Mouse (Mus musculus) heart, adult 2 months (tissue): ENCODE data around the gene Lcmt1. TPM values are rescaled to one million over a fixed set of nuclear protein-coding genes. Genes with fewer than 3 reads are reported as not detected.

Experiments used
- DNase-seq, 2 experiments: peaks; one replicate each; pipeline ENCODE4 v3.0.0; 2021
- H3K27ac ChIP-seq: fragments of 200-600 bp; 2 replicates; pipeline ENCODE4 v1.8.1; 2022
- H3K27me3 ChIP-seq: fragments of 200-500 bp; 2 replicates; pipeline ENCODE4 v1.6.1; 2012; ENCODE audit warnings: mild to moderate bottlenecking, low read length, inconsistent platforms, mixed read lengths; ENCODE audit not compliant: control insufficient read depth, insufficient read depth
- H3K36me3 ChIP-seq: fragments of 200-500 bp; 2 replicates; pipeline ENCODE4 v1.6.1; 2012; ENCODE audit warnings: low read length, inconsistent platforms; ENCODE audit not compliant: control insufficient read depth, insufficient read depth
- H3K4me1 ChIP-seq: fragments of 200-500 bp; 2 replicates; pipeline ENCODE4 v1.6.1; 2011; ENCODE audit warnings: low read length; ENCODE audit not compliant: control insufficient read depth, insufficient read depth
- H3K4me3 ChIP-seq: fragments of 200-600 bp; 2 replicates; pipeline ENCODE4 v1.8.1; 2022
- H3K79me2 ChIP-seq: fragments of 200-500 bp; replicated peaks from 2 replicates; pipeline ENCODE4 v1.6.1; 2012; ENCODE audit warnings: mild to moderate bottlenecking, inconsistent platforms, low read length, moderate library complexity, mixed read lengths; ENCODE audit not compliant: control insufficient read depth, insufficient read depth
- H3K9ac ChIP-seq: fragments of 200-500 bp; 2 replicates; pipeline ENCODE4 v1.6.1; 2012; ENCODE audit warnings: low read depth, mild to moderate bottlenecking, control low read depth, inconsistent platforms, low read length, mixed read lengths
- CTCF ChIP-seq: fragments of 200-600 bp; IDR thresholded peaks from 2 replicates; pipeline ENCODE4 v1.8.1; 2022; ENCODE audit warnings: antibody characterized with exemption, mild to moderate bottlenecking, moderate library complexity
- EP300 ChIP-seq: fragments of 200-500 bp; IDR thresholded peaks from 2 replicates; pipeline ENCODE4 v1.6.1; 2011; ENCODE audit warnings: low read depth, low read length, control low read depth; ENCODE audit not compliant: insufficient read depth
- POLR2A ChIP-seq: fragments of 200-500 bp; IDR thresholded peaks from 2 replicates; pipeline ENCODE4 v1.6.1; 2011; ENCODE audit warnings: mild to moderate bottlenecking, low read depth, low read length, control low read depth; ENCODE audit not compliant: insufficient read depth
- WGBS: fragments of 180-500 bp; shearing (Covaris S2); methylation state at CpG from one replicate; pipeline ENCODE4 v1.1.7; 2018; 5-methylcytosine and 5-hydroxymethylcytosine counted together
- intact Hi-C: fragments of 180-260 bp; cut with DNase I; formaldehyde crosslinking; loops from one replicate; pipeline ENCODE4 v1.15.1; 2025
- polyA plus RNA-seq: library from polyadenylated mRNA; depleted of rRNA; stranded (reverse); fragments of >200 nt; gene quantifications from 2 replicates; pipeline ENCODE4 v1.2.3, GENCODE M21; 2012
- total RNA-seq, 2 experiments: library from RNA; stranded (reverse); gene quantifications; 2 replicates each; pipeline ENCODE4 v1.2.3; 2021

Lcmt1 gene
- total and polyA plus RNA-seq, 3 experiments: 18.5 to 22.0 (median 21.7) TPM

DNA sequence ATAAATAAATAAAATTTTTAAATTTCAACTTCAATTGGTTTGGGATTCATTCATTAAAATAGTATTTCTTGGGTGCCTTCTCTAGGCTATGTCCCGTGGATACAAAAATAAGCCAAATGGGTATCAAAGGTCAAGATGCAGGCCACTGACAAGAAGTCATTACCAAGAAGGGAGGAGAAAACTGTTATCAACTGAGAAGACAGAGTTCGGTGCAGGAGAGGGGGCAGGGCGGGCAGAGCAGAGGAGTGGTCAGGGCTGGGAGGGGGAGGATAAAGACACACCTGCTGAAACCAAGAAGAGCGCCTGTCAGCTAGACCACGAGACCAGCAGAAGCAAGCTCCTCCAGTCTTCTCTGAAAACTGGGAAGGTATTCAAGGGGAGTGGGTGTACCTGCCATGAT is 15.7 kb upstream of the Lcmt1 start:
- WGBS: 77% methylated on average over 5 of the region's 5 CpGs
- intact Hi-C loops: no loop called here
- Histone ChIP-seq H3K27ac (no peak overlapping the region), H3K4me1 (peaks cover 14% of the 10 kb centered on the region), H3K9ac (no peak overlapping the region), H3K79me2 (peaks cover 16% of the 10 kb centered on the region), H3K4me3 (no peak overlapping the region), H3K36me3 (peaks cover 3% of the 10 kb centered on the region), H3K27me3 (no peaks in the 10 kb centered on the region)
- no peak for TF ChIP-seq EP300
- no peak for TF ChIP-seq CTCF
- no peak for TF ChIP-seq POLR2A
- DNase-seq: no peak

DNA sequence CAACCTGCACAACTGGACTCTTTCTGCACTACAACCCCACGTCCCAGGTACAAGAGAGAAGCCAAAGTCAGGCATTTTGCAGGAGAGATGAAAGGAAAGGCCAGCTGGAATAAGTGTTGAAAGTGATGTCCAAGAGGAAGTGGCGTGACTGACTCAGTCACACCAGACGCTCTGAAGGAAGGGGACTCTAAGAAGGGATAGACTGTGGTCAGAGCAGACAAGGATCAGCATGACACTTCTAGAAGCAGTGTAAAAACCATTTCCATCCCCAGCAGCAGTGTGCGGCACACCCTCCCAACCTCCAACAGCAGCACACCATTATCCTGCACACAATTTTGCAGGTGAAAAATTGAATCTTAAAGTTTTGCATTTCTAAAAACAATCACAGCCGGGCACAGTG is 15.2 kb upstream of the Lcmt1 start:
- no peak overlapping the region for H3K27ac ChIP-seq
- H3K4me3 ChIP-seq: no peak overlapping the region
- H3K36me3 ChIP-seq: peaks cover 3% of the 10 kb centered on the region
- no peak for TF ChIP-seq EP300
- no peak for TF ChIP-seq POLR2A
- TF ChIP-seq CTCF: no peak
- no peak overlapping the region for H3K9ac ChIP-seq
- H3K79me2 ChIP-seq: peaks cover 16% of the 10 kb centered on the region
- 58% methylated on average over 5 of the region's 5 CpGs for WGBS
- no peaks in the 10 kb centered on the region for H3K27me3 ChIP-seq
- no peak for DNase-seq
- peaks cover 11% of the 10 kb centered on the region for H3K4me1 ChIP-seq
- intact Hi-C loops: no loop called here

DNA sequence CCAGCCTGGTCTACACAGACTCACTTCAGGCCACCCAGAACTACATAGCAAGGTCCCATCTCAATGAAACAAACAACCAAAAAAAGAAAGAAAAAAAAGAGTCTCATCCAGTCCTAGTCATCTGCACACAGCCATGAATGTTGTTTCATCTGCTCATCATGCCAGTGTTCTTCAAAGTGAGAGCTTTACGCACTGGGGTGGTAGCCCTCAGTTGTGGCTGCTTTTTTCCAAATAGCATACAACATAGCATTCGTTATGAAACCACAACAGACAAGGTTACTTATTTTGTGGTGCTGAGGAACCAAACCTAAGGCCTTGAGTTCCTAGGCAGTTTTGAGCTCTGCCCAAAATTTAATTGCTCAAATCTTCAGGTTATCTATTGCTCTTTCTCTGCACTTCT is 14.7 kb upstream of the Lcmt1 start:
- Histone ChIP-seq H3K4me1 (peaks cover 11% of the 10 kb centered on the region), H3K36me3 (peaks cover 3% of the 10 kb centered on the region), H3K27ac (no peak overlapping the region), H3K4me3 (no peak overlapping the region), H3K9ac (no peak overlapping the region), H3K79me2 (peaks cover 16% of the 10 kb centered on the region), H3K27me3 (no peaks in the 10 kb centered on the region)
- no peak for TF ChIP-seq CTCF
- TF ChIP-seq EP300: no peak
- no peak for TF ChIP-seq POLR2A
- intact Hi-C loops: no loop called here
- WGBS: 85% methylated on average over 2 of the region's 2 CpGs
- no peak for DNase-seq

DNA sequence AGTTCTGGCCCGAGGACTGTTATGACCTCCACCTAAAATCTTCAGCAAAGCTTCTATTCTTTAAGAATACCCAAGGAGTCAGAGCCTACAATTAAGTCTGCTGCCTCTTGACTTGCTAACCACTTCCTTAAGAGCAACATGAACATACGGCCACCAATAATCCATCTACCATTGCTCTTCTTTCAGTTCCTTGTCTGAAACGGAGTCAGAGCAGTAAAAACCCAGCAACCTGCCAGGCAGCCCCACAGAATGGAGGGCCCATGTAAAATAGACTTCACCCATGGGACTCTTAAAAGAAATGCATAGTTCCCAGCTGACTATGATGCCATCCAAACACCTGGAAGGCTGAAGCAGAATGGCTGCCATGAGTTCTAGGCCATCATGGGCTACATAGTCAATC is 13.4 kb upstream of the Lcmt1 start:
- Histone ChIP-seq H3K9ac (no peak overlapping the region), H3K27ac (no peak overlapping the region), H3K36me3 (peaks cover 7% of the 10 kb centered on the region), H3K79me2 (peaks cover 15% of the 10 kb centered on the region), H3K4me1 (peaks cover 9% of the 10 kb centered on the region), H3K27me3 (no peaks in the 10 kb centered on the region), H3K4me3 (no peak overlapping the region)
- DNase-seq: no peak
- 79% methylated on average over 3 of the region's 3 CpGs for WGBS
- intact Hi-C loops: no loop called here
- TF ChIP-seq EP300 (no peak), POLR2A (no peak), CTCF (no peak)

DNA sequence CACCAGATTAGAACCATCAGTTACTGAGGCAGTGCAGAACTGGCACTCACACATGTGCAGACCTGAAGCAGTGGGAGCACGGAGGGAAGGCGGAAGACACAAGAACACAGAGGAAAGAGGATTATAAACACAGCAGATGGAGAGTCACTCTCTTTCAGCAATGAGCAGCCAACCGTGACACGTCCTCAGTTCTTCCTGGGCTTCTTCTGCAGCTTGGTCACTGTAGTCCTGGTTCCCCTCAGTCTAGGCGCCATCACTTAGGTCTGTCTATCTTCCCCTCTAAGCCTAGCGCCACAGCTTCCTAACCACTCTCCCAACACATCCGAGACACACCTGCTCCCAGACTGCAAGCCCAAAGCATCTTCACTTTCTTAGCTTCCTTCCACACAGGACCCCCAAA is 10.5 kb upstream of the Lcmt1 start:
- TF ChIP-seq POLR2A (no peak), CTCF (no peak), EP300 (no peak)
- Histone ChIP-seq H3K27ac (no peak overlapping the region), H3K4me3 (no peak overlapping the region), H3K27me3 (no peaks in the 10 kb centered on the region), H3K79me2 (peaks cover 12% of the 10 kb centered on the region), H3K36me3 (peaks cover 7% of the 10 kb centered on the region), H3K9ac (no peak overlapping the region), H3K4me1 (peaks cover 12% of the 10 kb centered on the region)
- no peak for DNase-seq
- WGBS: 86% methylated on average over 7 of the region's 7 CpGs
- intact Hi-C loops: no loop called here

DNA sequence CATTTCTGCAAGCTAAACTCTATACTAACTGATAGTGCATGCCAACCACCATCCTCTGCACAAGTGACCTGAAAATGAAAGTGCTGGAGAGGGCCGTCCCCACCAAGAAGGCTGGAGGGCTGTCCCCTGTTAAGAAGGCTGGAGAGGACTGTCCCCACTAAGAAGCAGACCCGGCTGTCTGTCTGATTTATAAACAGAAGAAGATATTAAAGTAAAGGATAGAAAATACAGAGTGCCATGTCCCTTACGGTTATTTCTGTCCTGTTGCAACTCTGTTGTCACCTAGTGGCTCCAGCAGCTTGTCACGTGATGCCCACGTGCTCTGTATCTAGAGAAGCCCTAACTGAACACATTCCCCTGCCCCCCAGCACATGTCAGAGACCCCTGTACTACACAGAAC is 9.4 kb upstream of the Lcmt1 start:
- Histone ChIP-seq H3K4me1 (peaks cover 13% of the 10 kb centered on the region), H3K79me2 (peaks cover 10% of the 10 kb centered on the region), H3K4me3 (no peak overlapping the region), H3K27me3 (no peaks in the 10 kb centered on the region), H3K36me3 (peaks cover 6% of the 10 kb centered on the region), H3K27ac (no peak overlapping the region), H3K9ac (no peak overlapping the region)
- 61% methylated on average over 5 of the region's 5 CpGs for WGBS
- TF ChIP-seq CTCF (no peak), POLR2A (no peak), EP300 (no peak)
- intact Hi-C loops: no loop called here
- DNase-seq: no peak
